Mouse (Mus musculus) midbrain, postnatal 0 days (tissue): ENCODE data around the gene Ttc30a2. TPM values are rescaled to one million over a fixed set of nuclear protein-coding genes. Genes with fewer than 3 reads are reported as not detected.
A peak's percentile ranks its signal among the peaks of the same experiment; 100 is the strongest.
"Not testable (repeated sequence)": the region's sequence is repeated elsewhere in the genome, so short reads cannot be mapped to it uniquely, and the experiment has no call there.

Source experiments
- ATAC-seq: fragments of 200-750 bp; cut with Nextera tagmentation; 2 replicates; pipeline ENCODE4 v1.8.0; 2017; ENCODE audit warnings: moderate number of reproducible peaks, mild to moderate bottlenecking, moderate TSS enrichment, moderate library complexity; ENCODE audit not compliant: low FRiP score
- DNase-seq: peaks from one replicate; pipeline ENCODE4 v3.0.0-alpha.2; 2015; ENCODE audit warnings: low spot score
- H3K27ac ChIP-seq: fragments of 300-500 bp; sonication (generic); 2 replicates; pipeline ENCODE4 v1.5.1; 2014; ENCODE audit warnings: low read depth, mild to moderate bottlenecking, low read length, mixed read lengths
- H3K27me3 ChIP-seq: fragments of 300-500 bp; sonication (generic); 2 replicates; pipeline ENCODE4 v1.6.1; 2014; ENCODE audit warnings: low read length, control low read depth, mixed read lengths; ENCODE audit not compliant: insufficient read depth
- H3K36me3 ChIP-seq: fragments of 300-500 bp; sonication (generic); 2 replicates; pipeline ENCODE4 v1.6.1; 2014; ENCODE audit warnings: low read length, control low read depth, mixed read lengths; ENCODE audit not compliant: insufficient read depth
- H3K4me1 ChIP-seq: fragments of 300-500 bp; sonication (generic); 2 replicates; pipeline ENCODE4 v1.6.1; 2014; ENCODE audit warnings: mild to moderate bottlenecking, control low read depth, antibody characterized with exemption, low read length, mixed read lengths; ENCODE audit not compliant: insufficient read depth
- H3K4me2 ChIP-seq: fragments of 300-500 bp; sonication (generic); 2 replicates; pipeline ENCODE4 v1.6.1; 2014; ENCODE audit warnings: low read depth, mild to moderate bottlenecking, low read length, mixed read lengths; ENCODE audit not compliant: poor library complexity, severe bottlenecking
- H3K4me3 ChIP-seq: fragments of 300-500 bp; sonication (generic); 2 replicates; pipeline ENCODE4 v1.5.1; 2014; ENCODE audit warnings: low read depth, mild to moderate bottlenecking, low read length, moderate library complexity
- H3K9ac ChIP-seq: fragments of 300-500 bp; sonication (generic); replicated peaks from 2 replicates; pipeline ENCODE4 v1.6.1; 2014; ENCODE audit warnings: mild to moderate bottlenecking, low read length, moderate library complexity, mixed read lengths; ENCODE audit not compliant: poor library complexity, severe bottlenecking
- H3K9me3 ChIP-seq: fragments of 300-500 bp; sonication (generic); 2 replicates; pipeline ENCODE4 v1.6.1; 2016; ENCODE audit warnings: low read length, control low read depth
- CTCF ChIP-seq: IDR thresholded peaks from 2 replicates; pipeline ENCODE4 v1.5.1; 2016; ENCODE audit warnings: antibody characterized with exemption, mild to moderate bottlenecking
- WGBS: fragments of 180-500 bp; shearing (Covaris S2); extraction: QIAGEN DNeasy Blood & Tissue Kit; methylation state at CpG from one replicate; pipeline ENCODE4 v1.1.7; 2014; 5-methylcytosine and 5-hydroxymethylcytosine counted together
- polyA plus RNA-seq: library from polyadenylated mRNA; unstranded; fragments of >200 nt; fragmentation: Nextera tagmentation; extraction: Ambion mirVana; gene quantifications from 2 replicates; pipeline ENCODE4 v1.2.1, GENCODE M21; 2015
- total RNA-seq: library from RNA; depleted of rRNA; stranded (reverse); fragments of >200 nt; gene quantifications from 2 replicates; pipeline ENCODE4 v1.2.3, GENCODE M21; 2014

The Ttc30a2 gene
- total and polyA plus RNA-seq, 2 experiments from 2014 or later: 0.36 to 1.1 TPM

DNA sequence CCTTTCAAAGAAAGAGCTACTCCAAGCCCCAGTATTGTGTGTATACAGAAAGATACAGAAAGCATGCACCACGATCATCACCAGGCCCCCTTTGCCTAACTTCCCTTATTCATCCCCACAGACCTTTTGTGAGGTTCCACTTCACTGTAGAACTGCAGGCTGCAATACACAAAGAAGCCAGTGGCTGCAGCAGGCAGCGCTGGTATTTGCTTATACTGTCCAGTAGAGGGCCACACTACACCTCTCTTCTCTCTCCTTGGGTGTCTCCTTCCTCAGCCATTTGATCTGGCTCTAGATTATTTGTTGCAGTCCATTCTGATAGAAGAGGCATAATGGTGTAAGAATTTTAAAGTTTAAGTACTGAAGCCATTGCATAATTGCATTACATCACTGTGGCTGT is 7.2 kb upstream of the Ttc30a2 start:
- Histone ChIP-seq H3K4me2 (no peak overlapping the region), H3K9me3 (no peaks in the 10 kb centered on the region), H3K4me1 (no peaks in the 10 kb centered on the region), H3K27ac (peak overlapping the region; percentile 43; the same call in 1 of the 2 replicates), H3K4me3 (no peak overlapping the region), H3K36me3 (no peaks in the 10 kb centered on the region), H3K9ac (no peak overlapping the region), H3K27me3 (no peaks in the 10 kb centered on the region)
- peak; percentile 100 for TF ChIP-seq CTCF
- ATAC-seq (peak; percentile 41; the same call in 1 of the 2 replicates), DNase-seq (peak; percentile 94)
- 4% methylated on average over 2 of the region's 2 CpGs for WGBS

DNA sequence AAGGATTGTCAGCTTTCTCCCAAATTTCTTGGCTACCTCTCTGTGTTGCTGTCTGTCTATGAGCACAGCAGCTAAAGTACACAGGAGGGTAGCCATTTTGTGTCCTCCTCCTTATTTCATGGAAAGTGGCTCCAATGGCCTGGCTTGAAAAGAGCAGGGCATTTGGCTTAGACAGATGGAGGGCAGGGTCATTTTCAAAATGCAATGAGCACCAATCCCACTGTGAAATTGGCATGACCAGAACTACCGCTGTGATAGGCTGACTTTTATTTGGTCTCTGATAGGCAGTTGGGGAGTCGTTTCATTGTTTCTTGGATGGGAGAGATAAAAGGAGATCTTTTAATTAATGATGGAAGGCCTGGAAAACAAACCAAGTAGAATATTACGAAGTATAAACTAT is 5.9 kb upstream of the Ttc30a2 start:
- no peak overlapping the region for H3K4me3 ChIP-seq
- no peak for TF ChIP-seq CTCF
- no peak overlapping the region for H3K9ac ChIP-seq
- no peak overlapping the region for H3K27ac ChIP-seq
- H3K36me3 ChIP-seq: no peaks in the 10 kb centered on the region
- WGBS: 73% methylated on average over 3 of the region's 3 CpGs
- H3K27me3 ChIP-seq: no peaks in the 10 kb centered on the region
- DNase-seq: peak; percentile 60
- H3K4me1 ChIP-seq: no peaks in the 10 kb centered on the region
- no peaks in the 10 kb centered on the region for H3K9me3 ChIP-seq
- no peak overlapping the region for H3K4me2 ChIP-seq
- ATAC-seq: no peak

DNA sequence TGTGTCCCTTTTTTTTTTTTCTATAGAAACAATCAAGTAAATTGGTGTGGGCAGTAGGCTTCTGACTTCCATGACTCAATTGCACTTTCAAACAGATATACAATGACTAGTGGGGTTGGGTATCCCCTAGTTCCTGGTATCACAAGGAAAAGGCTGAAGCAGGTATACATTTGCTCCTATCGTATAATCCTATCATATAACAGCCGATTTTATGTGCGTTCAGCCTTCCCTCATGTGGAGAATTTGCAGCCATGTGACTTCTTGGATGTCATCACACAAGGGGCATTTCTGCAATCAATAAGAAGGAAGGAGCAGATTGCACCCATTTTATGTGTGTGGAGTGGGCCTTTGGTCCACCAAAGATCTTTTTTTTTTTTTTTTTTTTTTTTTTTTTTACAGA is 5.1 kb upstream of the Ttc30a2 start:
- Histone ChIP-seq H3K4me3 (no peak overlapping the region), H3K27me3 (no peaks in the 10 kb centered on the region), H3K27ac (no peak overlapping the region), H3K9me3 (no peaks in the 10 kb centered on the region), H3K36me3 (no peaks in the 10 kb centered on the region), H3K9ac (no peak overlapping the region), H3K4me2 (no peak overlapping the region), H3K4me1 (no peaks in the 10 kb centered on the region)
- no peak for TF ChIP-seq CTCF
- DNase-seq (no peak), ATAC-seq (no peak)
- WGBS: 94% methylated on average over 3 of the region's 3 CpGs

DNA sequence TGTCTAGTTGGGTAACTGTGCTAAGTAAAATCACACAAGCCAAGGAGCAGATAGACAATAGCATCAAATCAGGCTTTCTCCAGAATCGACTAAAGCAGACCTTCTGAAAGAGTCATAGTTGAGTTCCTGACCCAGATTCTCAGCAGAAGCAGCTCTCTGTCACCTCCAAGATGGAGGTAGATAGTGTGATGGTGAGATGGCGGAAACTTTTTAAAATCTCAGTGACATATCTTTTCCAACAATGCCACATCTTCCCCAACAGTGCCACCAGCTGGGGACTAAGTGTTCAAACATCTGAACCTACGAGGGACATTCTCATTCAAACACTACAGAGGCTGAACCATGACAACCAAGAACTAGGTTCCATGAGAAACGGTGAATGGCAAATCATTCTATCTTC is 4.7 kb upstream of the Ttc30a2 start:
- no peaks in the 10 kb centered on the region for H3K36me3 ChIP-seq
- no peak for ATAC-seq
- no peak overlapping the region for H3K4me3 ChIP-seq
- TF ChIP-seq CTCF: peak; percentile 35; the same call in 1 of the 2 replicates
- no peak overlapping the region for H3K9ac ChIP-seq
- H3K9me3 ChIP-seq: no peaks in the 10 kb centered on the region
- H3K4me2 ChIP-seq: no peak overlapping the region
- no peak for DNase-seq
- H3K27me3 ChIP-seq: no peaks in the 10 kb centered on the region
- H3K27ac ChIP-seq: no peak overlapping the region
- H3K4me1 ChIP-seq: no peaks in the 10 kb centered on the region
- 95% methylated on average over 4 of the region's 4 CpGs for WGBS

DNA sequence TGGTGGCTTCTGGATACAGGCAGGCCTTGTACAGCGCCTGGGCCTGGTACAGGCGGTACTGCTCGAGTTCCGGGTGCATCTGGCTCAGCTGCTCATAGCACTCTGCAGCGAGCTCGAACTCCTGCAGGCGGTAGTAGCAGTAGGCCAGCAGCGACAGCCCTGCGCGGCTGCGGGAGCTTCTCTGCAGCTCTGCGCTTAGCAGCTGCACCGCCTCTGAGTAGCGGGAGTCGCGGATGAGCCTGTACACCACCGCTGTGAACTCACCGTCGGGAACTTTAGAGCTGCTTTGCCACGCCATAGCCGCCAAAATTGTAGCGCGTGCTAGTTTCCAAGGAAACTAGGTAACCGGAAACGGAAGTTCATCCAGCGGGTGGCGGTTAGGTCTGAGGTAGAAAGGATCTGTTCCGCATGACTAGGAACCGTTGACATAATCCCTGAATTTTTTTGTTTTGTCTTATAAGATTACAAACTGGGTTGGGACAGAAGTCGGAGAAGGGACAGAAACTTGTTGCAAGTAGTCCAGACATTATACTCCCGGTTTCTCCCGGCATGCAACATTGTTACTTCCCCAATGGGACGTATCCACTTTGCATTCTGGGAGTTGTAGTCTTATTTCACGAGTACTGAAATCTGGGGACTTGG is 3.6 kb upstream of the Ttc30a2 start, which contains the start of gene Ttc30a1:
TSS of gene Ttc30a1 (minus strand) at position 528 of the 642 bp plus-strand sequence.
- H3K27ac ChIP-seq: peak within 1 kb of the TSS; percentile 59
- DNase-seq (peak; percentile 92), ATAC-seq (peak; percentile 79)
- peak within 1 kb of the TSS; percentile 42 for H3K4me3 ChIP-seq
- H3K9ac ChIP-seq: 0 out of 2 replicates have a peak within 1 kb of the TSS, but pooled peaks have one; percentile 19
- not testable (repeated sequence) for H3K9me3 ChIP-seq, H3K36me3 ChIP-seq, H3K27me3 ChIP-seq, H3K4me1 ChIP-seq
- H3K4me2 ChIP-seq: peak within 1 kb of the TSS; percentile 52
- 3% methylated on average over 32 of the region's 34 CpGs for WGBS

DNA sequence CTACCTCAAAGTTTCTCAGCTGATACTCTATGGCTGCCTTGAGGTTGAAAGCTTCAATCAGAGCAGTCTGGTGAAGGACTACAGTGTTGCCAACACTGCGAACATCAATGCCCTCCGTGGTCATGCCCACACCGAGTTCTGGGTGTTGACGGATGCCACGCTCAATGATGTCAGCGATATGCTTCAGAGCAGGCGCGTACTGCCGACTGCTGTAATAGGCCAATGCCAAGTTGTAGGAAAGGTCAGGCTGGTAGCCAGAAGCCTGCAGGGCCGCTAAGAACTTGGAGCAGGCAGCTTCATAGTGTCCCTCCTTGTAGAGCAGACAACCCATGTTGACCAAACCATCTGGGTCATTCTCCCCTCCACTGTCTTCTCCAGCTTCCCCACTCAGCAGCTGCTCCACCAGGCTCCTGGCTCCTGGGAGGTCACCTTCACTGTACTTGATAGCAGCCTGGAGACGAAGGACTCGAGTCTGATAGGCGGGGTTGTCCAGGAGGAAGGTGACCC is 3.0 kb upstream of the Ttc30a2 start:
- H3K9me3 ChIP-seq, ATAC-seq, H3K27me3 ChIP-seq, H3K4me1 ChIP-seq, H3K9ac ChIP-seq, DNase-seq, H3K36me3 ChIP-seq, H3K27ac ChIP-seq: not testable (repeated sequence)
- peak overlapping the region; percentile 52 for H3K4me2 ChIP-seq
- peak overlapping the region; percentile 42; the same call in 1 of the 2 replicates for H3K4me3 ChIP-seq
- WGBS: 99% methylated on average over 13 of the region's 13 CpGs

DNA sequence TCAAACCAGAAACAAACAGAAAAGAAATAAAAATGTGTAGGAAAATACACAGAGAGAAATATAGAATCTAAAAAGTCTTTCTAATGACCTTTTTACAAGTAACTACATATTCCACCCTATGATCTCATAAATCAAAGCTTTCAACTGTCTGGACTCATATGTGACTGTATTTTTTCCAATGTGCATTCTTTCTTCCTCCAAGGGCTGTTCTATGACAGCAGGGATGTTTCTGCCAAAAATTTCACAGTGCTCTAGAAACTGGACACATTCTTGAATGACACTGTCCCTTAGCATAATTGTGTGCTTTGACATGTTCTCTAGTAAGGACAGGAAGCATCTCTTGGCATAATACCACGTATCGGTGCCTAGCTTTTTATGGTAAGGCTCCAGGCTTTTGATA is 1.9 kb downstream of the Ttc30a2 start:
- H3K4me1 ChIP-seq, H3K9ac ChIP-seq, DNase-seq, H3K4me3 ChIP-seq, H3K27ac ChIP-seq, H3K4me2 ChIP-seq, H3K9me3 ChIP-seq, ATAC-seq, H3K27me3 ChIP-seq, H3K36me3 ChIP-seq: not testable (repeated sequence)
- WGBS: 87% methylated on average over 2 of the region's 2 CpGs
